Mouse (Mus musculus): ENCODE data around the gene Ddx60. TPM values are rescaled to one million over a fixed set of nuclear protein-coding genes. Genes with fewer than 3 reads are reported as not detected.

Ddx60 gene
- polyA plus RNA-seq, 1 experiment from 2014 or later: 2.6 TPM

Other genes with a start within 250 kb of the Ddx60 start
- gene Palld, start 25.4 kb upstream of the Ddx60 start, polyA plus RNA-seq (2016; fragmentation: Nextera tagmentation; extraction: Ambion mirVana): 208 and 231 TPM in 2 replicates
- gene Anxa10, start 195.1 kb downstream of the Ddx60 start, polyA plus RNA-seq (2016; fragmentation: Nextera tagmentation; extraction: Ambion mirVana): not detected in 2 replicates

Data from heart, embryonic 12.5 days (tissue).